Mouse (Mus musculus) kidney, embryonic 14.5 days (tissue): ENCODE results near the gene Nap1l4. TPM values are rescaled to one million over a fixed set of nuclear protein-coding genes. Genes with fewer than 3 reads are reported as not detected.
A peak's percentile ranks its signal among the peaks of the same experiment; 100 is the strongest.

Experiments
- ATAC-seq: fragments of 200-750 bp; cut with Nextera tagmentation; 2 replicates; pipeline ENCODE4 v1.8.0; 2017; ENCODE audit warnings: moderate number of reproducible peaks, mild to moderate bottlenecking, moderate TSS enrichment, moderate library complexity; ENCODE audit not compliant: low FRiP score, low TSS enrichment
- H3K27ac ChIP-seq: fragments of 300-500 bp; sonication (generic); 2 replicates; pipeline ENCODE4 v1.5.1; 2014; ENCODE audit warnings: low read depth, mild to moderate bottlenecking, low read length, moderate library complexity, mixed read lengths
- H3K27me3 ChIP-seq: fragments of 300-500 bp; sonication (generic); 2 replicates; pipeline ENCODE4 v1.6.1; 2014; ENCODE audit warnings: mild to moderate bottlenecking, low read length; ENCODE audit not compliant: control insufficient read depth, insufficient read depth
- H3K36me3 ChIP-seq: fragments of 300-500 bp; sonication (generic); 2 replicates; pipeline ENCODE4 v1.6.1; 2014; ENCODE audit warnings: low read length, mixed read lengths; ENCODE audit not compliant: control insufficient read depth, insufficient read depth
- H3K4me1 ChIP-seq: fragments of 300-500 bp; sonication (generic); 2 replicates; pipeline ENCODE4 v1.6.1; 2014; ENCODE audit warnings: low read length, mixed read lengths; ENCODE audit not compliant: control insufficient read depth, insufficient read depth
- H3K4me2 ChIP-seq: fragments of 300-500 bp; sonication (generic); replicated peaks from 2 replicates; pipeline ENCODE4 v1.6.1; 2014; ENCODE audit warnings: low read depth, mild to moderate bottlenecking, low read length
- H3K4me3 ChIP-seq: fragments of 300-500 bp; sonication (generic); 2 replicates; pipeline ENCODE4 v1.5.1; 2014; ENCODE audit warnings: mild to moderate bottlenecking, low read length
- H3K9ac ChIP-seq: fragments of 300-500 bp; sonication (generic); 2 replicates; pipeline ENCODE4 v1.6.1; 2014; ENCODE audit warnings: low read depth, mild to moderate bottlenecking, low read length, moderate library complexity
- H3K9me3 ChIP-seq: fragments of 300-500 bp; sonication (generic); 2 replicates; pipeline ENCODE4 v1.6.1; 2016; ENCODE audit warnings: low read length; ENCODE audit not compliant: control insufficient read depth
- WGBS: fragments of 180-500 bp; shearing (Covaris S2); extraction: QIAGEN DNeasy Blood & Tissue Kit; methylation state at CpG from one replicate; pipeline ENCODE4 v1.1.7; 2014; 5-methylcytosine and 5-hydroxymethylcytosine counted together
- polyA plus RNA-seq: library from polyadenylated mRNA; unstranded; fragments of >200 nt; fragmentation: Nextera tagmentation; extraction: Ambion mirVana; gene quantifications from 2 replicates; pipeline ENCODE4 v1.2.1, GENCODE M21; 2014

Gene Nap1l4
- polyA plus RNA-seq, 1 experiment from 2014 or later: 138 TPM

DNA sequence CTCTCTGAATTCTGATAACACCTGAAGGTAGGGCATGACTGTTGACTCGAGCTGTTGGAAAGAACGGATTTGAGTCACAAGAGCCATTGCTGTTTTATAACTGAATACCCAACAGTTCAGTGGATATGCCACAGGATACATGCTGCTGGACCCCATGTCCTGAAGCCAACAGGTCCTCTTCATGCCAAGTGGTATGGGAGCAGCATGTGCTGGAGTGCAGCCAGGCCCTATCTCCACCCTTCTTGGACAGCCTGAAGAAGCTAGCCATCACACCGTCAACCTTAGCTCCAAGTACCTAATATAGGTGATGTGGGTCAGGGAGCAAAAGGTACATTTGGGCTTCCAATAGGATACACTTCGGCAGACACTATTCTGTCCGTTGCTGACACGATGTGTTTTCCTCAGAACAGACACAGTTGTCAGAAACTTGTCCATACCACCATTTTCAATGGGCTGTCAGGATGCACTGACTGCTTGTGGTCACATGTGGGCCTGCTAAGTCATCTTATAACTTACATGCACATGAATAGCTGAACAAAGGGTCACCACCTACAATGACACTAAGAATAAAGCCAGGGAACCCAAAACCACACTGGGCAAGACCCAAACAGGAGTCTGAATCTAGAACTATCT is 16.2 kb upstream of the Nap1l4 start:
- Histone ChIP-seq H3K27me3 (no peaks in the 10 kb centered on the region), H3K4me2 (no peak overlapping the region), H3K9me3 (no peaks in the 10 kb centered on the region), H3K4me3 (no peak overlapping the region), H3K9ac (no peak overlapping the region), H3K27ac (no peak overlapping the region), H3K36me3 (peaks cover 98% of the 10 kb centered on the region), H3K4me1 (no peaks in the 10 kb centered on the region)
- 90% methylated on average over 6 of the region's 6 CpGs for WGBS
- no peak for ATAC-seq

DNA sequence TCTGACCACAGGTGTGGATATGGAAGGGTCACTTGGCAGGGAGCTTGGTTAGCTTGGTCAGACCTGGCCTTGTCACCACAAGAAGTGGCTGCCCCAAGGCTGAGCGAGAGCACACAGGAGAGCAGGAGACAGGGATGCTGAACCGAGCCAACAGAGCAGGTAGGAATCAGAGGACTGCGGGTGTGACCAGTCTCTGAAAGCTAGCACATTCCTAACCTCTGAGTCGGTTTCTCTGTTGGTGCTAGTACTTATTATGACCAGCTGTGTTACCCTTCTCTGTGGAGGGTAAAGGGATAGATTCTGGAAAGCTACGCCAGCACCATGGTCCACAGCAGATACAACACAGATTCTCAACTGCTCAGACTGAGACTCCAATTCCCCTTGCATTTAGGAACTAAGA is 14.9 kb upstream of the Nap1l4 start:
- no peaks in the 10 kb centered on the region for H3K4me1 ChIP-seq
- no peak for ATAC-seq
- no peaks in the 10 kb centered on the region for H3K9me3 ChIP-seq
- peaks cover 98% of the 10 kb centered on the region for H3K36me3 ChIP-seq
- H3K9ac ChIP-seq: no peak overlapping the region
- 95% methylated on average over 5 of the region's 5 CpGs for WGBS
- H3K27ac ChIP-seq: no peak overlapping the region
- H3K4me2 ChIP-seq: no peak overlapping the region
- H3K4me3 ChIP-seq: no peak overlapping the region
- no peaks in the 10 kb centered on the region for H3K27me3 ChIP-seq

DNA sequence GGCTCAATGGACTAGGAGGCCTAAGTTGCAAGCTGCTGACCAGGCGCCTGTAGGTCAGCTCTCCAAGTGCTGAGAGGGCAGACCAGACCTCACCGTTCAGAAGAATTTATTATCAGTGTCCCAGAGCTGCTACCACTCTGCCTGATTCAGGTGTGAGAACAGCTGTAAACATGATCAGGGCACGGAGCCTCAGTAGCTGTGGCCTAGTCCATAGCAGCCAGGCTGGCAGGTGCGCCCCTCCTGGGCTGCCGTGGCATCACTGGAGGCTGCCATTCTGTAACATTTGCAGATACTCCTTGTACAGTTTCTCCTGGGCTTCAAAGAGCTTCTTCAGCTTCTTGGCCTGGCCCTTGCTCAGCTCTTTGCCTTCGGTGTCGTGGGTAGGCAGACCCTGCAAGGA is 8.7 kb upstream of the Nap1l4 start:
- Histone ChIP-seq H3K9ac (no peak overlapping the region), H3K4me1 (no peaks in the 10 kb centered on the region), H3K4me3 (no peak overlapping the region), H3K4me2 (no peak overlapping the region), H3K27me3 (no peaks in the 10 kb centered on the region), H3K27ac (no peak overlapping the region), H3K9me3 (no peaks in the 10 kb centered on the region), H3K36me3 (peaks cover 85% of the 10 kb centered on the region)
- ATAC-seq: no peak
- WGBS: 91% methylated on average over 7 of the region's 7 CpGs

DNA sequence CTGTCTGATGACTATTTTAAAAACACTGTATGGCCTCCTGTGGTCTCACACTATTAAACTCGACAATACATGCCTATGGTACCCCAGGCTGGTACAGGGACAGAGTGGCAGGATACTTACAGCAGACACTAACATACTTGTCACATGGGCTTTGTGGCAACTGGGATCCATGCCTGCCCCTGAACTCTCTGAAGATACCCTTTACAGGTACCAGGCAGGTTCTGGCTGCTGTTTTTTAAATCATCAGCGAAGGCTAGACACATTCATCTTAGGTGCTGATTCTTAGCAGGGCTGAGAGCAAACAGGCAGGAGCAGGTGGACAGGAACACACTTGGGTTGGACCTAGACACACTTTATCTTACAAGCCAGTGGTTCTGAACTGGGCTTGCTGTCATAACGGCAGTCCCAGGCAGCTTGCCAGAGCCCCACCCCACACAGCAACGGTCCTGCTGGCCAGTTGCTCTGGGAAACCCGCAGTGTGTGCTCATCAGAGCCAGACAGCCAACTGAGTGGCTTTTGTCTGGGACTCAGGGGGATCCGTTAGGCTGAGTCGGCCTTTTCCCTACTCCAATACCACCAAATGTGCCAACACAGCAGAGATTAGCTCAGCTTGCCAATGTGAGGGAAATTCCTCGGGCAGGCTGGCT is 8.2 kb upstream of the Nap1l4 start:
- no peak overlapping the region for H3K4me3 ChIP-seq
- peaks cover 80% of the 10 kb centered on the region for H3K36me3 ChIP-seq
- H3K4me2 ChIP-seq: no peak overlapping the region
- no peaks in the 10 kb centered on the region for H3K27me3 ChIP-seq
- H3K9me3 ChIP-seq: no peaks in the 10 kb centered on the region
- no peak overlapping the region for H3K9ac ChIP-seq
- 85% methylated on average over 8 of the region's 8 CpGs for WGBS
- no peak overlapping the region for H3K27ac ChIP-seq
- H3K4me1 ChIP-seq: no peaks in the 10 kb centered on the region
- ATAC-seq: no peak

DNA sequence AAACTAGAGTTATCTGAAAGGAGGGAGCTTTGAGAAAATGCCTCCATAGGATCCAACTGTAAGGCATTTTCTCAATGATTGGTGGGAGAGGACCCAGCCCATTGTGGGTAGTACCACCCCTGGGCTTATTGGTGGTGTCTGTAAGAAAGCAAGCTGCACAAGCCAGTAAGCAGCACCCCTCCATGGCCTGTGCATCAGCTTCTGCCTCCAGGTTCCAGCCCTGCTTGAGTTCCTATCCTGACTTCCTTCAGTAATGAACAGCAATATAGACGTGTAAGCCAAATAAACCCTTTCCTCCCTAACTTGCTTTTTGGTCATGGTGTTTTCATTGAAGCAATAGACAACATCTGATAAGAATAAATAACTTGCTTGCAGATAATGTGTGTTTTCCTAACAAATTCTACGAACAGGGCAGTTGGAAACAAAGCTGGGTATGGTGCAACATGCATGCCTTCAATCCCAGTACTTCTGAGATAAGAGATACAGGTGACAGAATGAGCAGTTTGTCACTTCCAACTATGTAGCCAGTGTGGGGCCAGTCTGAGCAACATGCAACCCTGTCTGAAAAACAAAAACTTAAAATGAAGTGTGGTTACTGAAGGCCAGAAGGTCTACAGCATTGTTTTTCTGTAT is 798 bp upstream of the Nap1l4 start:
- WGBS: 28% methylated on average over 2 of the region's 2 CpGs

DNA sequence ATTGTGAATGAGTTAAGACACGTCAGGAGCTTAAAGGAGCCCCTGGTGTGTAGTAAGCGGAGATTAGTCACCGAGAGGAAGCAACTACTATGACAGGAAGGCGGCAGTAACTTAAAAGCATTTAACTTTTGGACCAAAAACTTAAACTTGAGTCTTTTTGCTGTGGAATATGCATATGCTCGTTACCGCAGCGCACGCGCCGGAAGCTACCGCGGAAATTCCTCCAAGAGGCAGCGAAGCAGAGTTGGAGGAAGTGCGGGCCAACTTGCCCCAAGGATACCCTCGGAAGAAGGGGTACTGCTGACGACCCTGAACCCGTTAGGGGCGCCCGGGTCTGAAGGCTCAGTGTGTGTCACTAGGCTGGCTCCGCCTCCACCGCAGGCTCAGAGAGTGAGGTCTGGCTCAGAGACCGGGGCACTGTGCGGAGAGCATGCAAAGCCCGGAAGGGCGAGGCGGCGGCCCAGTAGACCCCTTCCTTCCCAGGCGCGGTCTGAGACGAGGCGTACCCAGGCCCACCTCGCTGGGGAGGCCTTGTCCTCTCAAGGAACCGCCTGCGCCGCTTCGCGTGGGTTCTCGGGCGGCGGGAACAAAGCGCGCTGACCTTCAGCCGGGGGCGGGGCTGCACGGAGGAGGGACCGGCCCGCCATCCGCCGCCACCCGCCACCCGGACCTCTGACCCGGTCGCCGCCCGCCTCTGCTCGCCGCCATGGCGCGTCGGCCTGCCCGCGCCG is 510 bp downstream of the Nap1l4 start:
- Histone ChIP-seq H3K27me3 (no peaks in the 10 kb centered on the region), H3K4me1 (peaks cover 26% of the 10 kb centered on the region), H3K36me3 (peaks cover 8% of the 10 kb centered on the region; the same call in 1 of the 2 replicates), H3K9ac (peak overlapping the region; percentile 93), H3K4me2 (peak overlapping the region; percentile 82), H3K9me3 (no peaks in the 10 kb centered on the region), H3K4me3 (peak overlapping the region; percentile 97), H3K27ac (peak overlapping the region; percentile 96)
- peak; percentile 82 for ATAC-seq
- under 1% methylated on average over 37 of the region's 63 CpGs for WGBS

More for the DNA sequence above, 798 bp upstream of the Nap1l4 start:
- no peaks in the 10 kb centered on the region for H3K9me3 ChIP-seq
- peak overlapping the region; percentile 97 for H3K4me3 ChIP-seq
- peak overlapping the region; percentile 50 for H3K4me2 ChIP-seq
- H3K27me3 ChIP-seq: no peaks in the 10 kb centered on the region
- H3K27ac ChIP-seq: peak overlapping the region; percentile 45
- peak overlapping the region; percentile 54 for H3K9ac ChIP-seq
- peaks cover 26% of the 10 kb centered on the region for H3K4me1 ChIP-seq
- ATAC-seq: peak; percentile 8; the same call in 1 of the 2 replicates
- H3K36me3 ChIP-seq: peaks cover 15% of the 10 kb centered on the region

DNA sequence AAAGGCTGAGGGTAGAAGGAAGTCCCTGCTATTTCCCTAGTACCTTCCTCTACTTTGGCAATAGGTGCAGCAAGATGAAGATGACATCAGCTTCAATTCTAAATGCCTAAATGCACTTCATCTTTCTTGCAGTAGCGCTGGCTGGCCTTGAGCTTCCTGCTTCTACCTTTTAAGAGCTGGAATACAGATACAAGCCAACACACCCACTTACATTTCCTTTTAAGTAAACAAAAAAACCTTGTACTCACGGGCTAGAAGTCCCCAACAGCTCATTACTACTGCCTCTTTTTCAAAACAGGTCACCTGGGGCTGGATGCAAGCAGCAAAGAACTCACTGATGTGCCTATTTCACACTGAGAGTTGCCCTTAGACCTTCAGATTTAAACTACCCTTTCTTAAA is 2.4 kb downstream of the Nap1l4 start:
- Histone ChIP-seq H3K4me2 (peak overlapping the region; percentile 82; the same call in 1 of the 2 replicates), H3K9me3 (no peaks in the 10 kb centered on the region), H3K36me3 (peaks cover 10% of the 10 kb centered on the region), H3K4me1 (peaks cover 26% of the 10 kb centered on the region), H3K27me3 (no peaks in the 10 kb centered on the region), H3K27ac (no peak overlapping the region), H3K4me3 (no peak overlapping the region), H3K9ac (0 out of 2 replicates have a peak overlapping the region, but pooled peaks have one; percentile 28)
- 52% methylated on average over 2 of the region's 2 CpGs for WGBS
- no peak for ATAC-seq

DNA sequence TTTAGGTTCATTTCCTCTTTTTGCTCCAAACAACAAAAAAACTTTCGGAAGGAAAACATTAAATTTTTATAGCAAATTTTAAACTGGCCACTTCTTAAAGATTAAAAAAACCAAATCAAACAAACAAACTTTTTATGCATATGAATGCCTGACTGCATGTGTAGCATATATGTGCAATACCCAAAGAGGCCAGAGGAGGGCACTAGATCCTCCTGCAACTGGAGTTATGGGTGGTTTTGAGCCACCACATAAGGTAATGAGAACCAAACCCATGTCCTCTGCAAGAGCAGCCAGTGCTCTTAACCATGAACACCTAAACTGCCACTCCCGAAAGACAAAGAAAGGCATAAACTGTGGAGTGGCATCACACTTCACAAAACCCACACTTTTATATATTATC is 4.5 kb downstream of the Nap1l4 start:
- Histone ChIP-seq H3K9me3 (no peaks in the 10 kb centered on the region), H3K36me3 (peaks cover 24% of the 10 kb centered on the region), H3K27me3 (no peaks in the 10 kb centered on the region), H3K9ac (no peak overlapping the region), H3K27ac (no peak overlapping the region), H3K4me3 (no peak overlapping the region), H3K4me1 (peaks cover 21% of the 10 kb centered on the region), H3K4me2 (no peak overlapping the region)
- 94% methylated on average over 2 of the region's 2 CpGs for WGBS
- no peak for ATAC-seq
